Mouse (Mus musculus) liver, postnatal 0 days (tissue): ENCODE results near the gene Stbd1. TPM values are rescaled to one million over a fixed set of nuclear protein-coding genes. Genes with fewer than 3 reads are reported as not detected.

Experiments
- ATAC-seq: fragments of 200-750 bp; cut with Nextera tagmentation; 2 replicates; pipeline ENCODE4 v1.8.0; 2017; ENCODE audit warnings: mild to moderate bottlenecking, moderate library complexity
- DNase-seq: peaks from one replicate; pipeline ENCODE4 v3.0.0-alpha.2; 2016
- H3K27ac ChIP-seq: fragments of 300-500 bp; sonication (generic); 2 replicates; pipeline ENCODE4 v1.5.1; 2014; ENCODE audit warnings: antibody characterized with exemption, moderate library complexity, mild to moderate bottlenecking, low read depth
- H3K27me3 ChIP-seq: fragments of 300-500 bp; sonication (generic); 2 replicates; pipeline ENCODE4 v1.6.1; 2014; ENCODE audit warnings: low read length, control low read depth, mixed read lengths; ENCODE audit not compliant: insufficient read depth
- H3K36me3 ChIP-seq: fragments of 300-500 bp; sonication (generic); replicated peaks from 2 replicates; pipeline ENCODE4 v1.6.1; 2014; ENCODE audit warnings: mild to moderate bottlenecking, control low read depth, low read length, moderate library complexity, mixed read lengths; ENCODE audit not compliant: insufficient read depth
- H3K4me1 ChIP-seq: fragments of 300-500 bp; sonication (generic); 2 replicates; pipeline ENCODE4 v1.6.1; 2014; ENCODE audit warnings: antibody characterized with exemption, mild to moderate bottlenecking, control low read depth; ENCODE audit not compliant: insufficient read depth
- H3K4me2 ChIP-seq: fragments of 300-500 bp; sonication (generic); 2 replicates; pipeline ENCODE4 v1.6.1; 2014; ENCODE audit warnings: low read depth, mild to moderate bottlenecking, low read length, moderate library complexity, mixed read lengths
- H3K4me3 ChIP-seq: fragments of 300-500 bp; sonication (generic); 2 replicates; pipeline ENCODE4 v1.5.1; 2014; ENCODE audit warnings: low read depth, low read length
- H3K9ac ChIP-seq: fragments of 300-500 bp; sonication (generic); replicated peaks from 2 replicates; pipeline ENCODE4 v1.6.1; 2014; ENCODE audit warnings: mild to moderate bottlenecking, moderate library complexity
- H3K9me3 ChIP-seq: fragments of 300-500 bp; sonication (generic); 2 replicates; pipeline ENCODE4 v1.6.1; 2016; ENCODE audit warnings: mild to moderate bottlenecking, control low read depth, low read length, mixed read lengths
- CTCF ChIP-seq: sonication (generic); IDR thresholded peaks from 2 replicates; pipeline ENCODE4 v1.5.1; 2016; ENCODE audit warnings: antibody characterized with exemption, low read depth
- EP300 ChIP-seq: IDR thresholded peaks from 2 replicates; pipeline ENCODE4 v1.6.1; 2016; ENCODE audit warnings: antibody characterized with exemption, low read depth, mild to moderate bottlenecking
- WGBS: fragments of 180-500 bp; shearing (Covaris S2); extraction: QIAGEN DNeasy Blood & Tissue Kit; methylation state at CpG from one replicate; pipeline ENCODE4 v1.1.7; 2014; ENCODE audit not compliant: insufficient replicate concordance; 5-methylcytosine and 5-hydroxymethylcytosine counted together
- polyA plus RNA-seq: library from polyadenylated mRNA; unstranded; fragments of >200 nt; fragmentation: Nextera tagmentation; extraction: Ambion mirVana; gene quantifications from 2 replicates; pipeline ENCODE4 v1.2.1, GENCODE M21; 2015

Stbd1 gene
- polyA plus RNA-seq, 1 experiment from 2014 or later, result 45.7 TPM

- DNase-seq (no peak), ATAC-seq (no peak)
- Histone ChIP-seq H3K27me3 (no peaks in the 10 kb centered on the region), H3K4me1 (no peaks in the 10 kb centered on the region), H3K4me3 (no peak overlapping the region), H3K36me3 (no peaks in the 10 kb centered on the region), H3K9ac (no peak overlapping the region), H3K27ac (no peak overlapping the region), H3K9me3 (no peaks in the 10 kb centered on the region), H3K4me2 (no peak overlapping the region)
- whole genome bisulfite sequencing, result 51% methylated on average over 4 of the region's 4 CpGs
- TF ChIP-seq CTCF, result no peak; the same call in 1 of the 2 replicates
- TF ChIP-seq EP300, result no peak
These were observed 30.7 kb downstream of the Stbd1 start for GRCm38 (mm10) chr5:92633526-92633925.

DNA sequence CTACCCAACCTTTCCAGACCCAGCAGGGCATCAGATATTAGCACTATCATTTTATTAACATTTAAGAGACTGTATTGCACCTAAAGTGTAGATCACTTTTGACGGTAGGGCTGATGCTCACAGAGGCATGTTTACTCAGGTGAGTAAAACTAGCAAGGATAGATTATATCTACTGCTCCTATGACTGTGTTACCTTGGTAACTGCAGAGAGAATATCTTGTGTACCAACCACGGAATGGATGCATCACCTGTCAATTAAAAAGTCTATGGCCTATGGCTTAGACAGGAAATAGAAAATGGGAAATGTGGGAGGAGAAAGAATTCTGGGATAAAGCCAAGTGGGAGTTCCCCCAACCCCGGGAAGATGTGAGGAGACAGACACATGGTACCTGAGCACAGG is 32.1 kb downstream of the Stbd1 start:
- Histone ChIP-seq H3K9ac (no peak overlapping the region), H3K4me2 (no peak overlapping the region), H3K4me3 (no peak overlapping the region), H3K27me3 (no peaks in the 10 kb centered on the region), H3K27ac (no peak overlapping the region), H3K4me1 (no peaks in the 10 kb centered on the region), H3K9me3 (no peaks in the 10 kb centered on the region), H3K36me3 (no peaks in the 10 kb centered on the region)
- 54% methylated on average over 3 of the region's 3 CpGs for WGBS
- ATAC-seq (no peak), DNase-seq (no peak)
- TF ChIP-seq EP300 (no peak), CTCF (no peak)

DNA sequence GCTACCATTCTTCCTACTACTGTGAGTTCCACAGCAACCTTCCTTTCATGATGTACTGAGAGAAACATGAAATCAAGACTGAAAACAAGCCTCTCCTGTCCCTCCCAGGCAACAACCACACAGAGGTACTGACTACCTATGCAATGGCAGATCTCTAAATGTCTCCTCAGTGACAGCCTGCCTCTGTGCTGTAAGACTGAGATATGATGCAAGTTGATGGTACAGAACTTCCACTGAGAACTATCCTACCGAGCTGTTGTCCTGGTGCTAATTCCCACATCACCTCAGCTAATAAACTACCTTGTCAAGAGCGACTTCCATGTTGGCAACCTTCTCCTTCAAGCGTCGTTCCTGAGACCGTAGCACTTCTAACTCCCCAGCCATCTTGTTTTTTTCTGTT is 33.0 kb downstream of the Stbd1 start:
- H3K9ac ChIP-seq, result no peak overlapping the region
- H3K36me3 ChIP-seq, result no peaks in the 10 kb centered on the region
- DNase-seq (no peak), ATAC-seq (no peak)
- 78% methylated on average over 5 of the region's 5 CpGs for WGBS
- no peak overlapping the region for H3K27ac ChIP-seq
- no peaks in the 10 kb centered on the region for H3K9me3 ChIP-seq
- H3K4me3 ChIP-seq, result no peak overlapping the region
- H3K4me2 ChIP-seq, result no peak overlapping the region
- H3K4me1 ChIP-seq, result no peaks in the 10 kb centered on the region
- H3K27me3 ChIP-seq, result no peaks in the 10 kb centered on the region
- TF ChIP-seq CTCF, result no peak
- TF ChIP-seq EP300, result no peak

DNA sequence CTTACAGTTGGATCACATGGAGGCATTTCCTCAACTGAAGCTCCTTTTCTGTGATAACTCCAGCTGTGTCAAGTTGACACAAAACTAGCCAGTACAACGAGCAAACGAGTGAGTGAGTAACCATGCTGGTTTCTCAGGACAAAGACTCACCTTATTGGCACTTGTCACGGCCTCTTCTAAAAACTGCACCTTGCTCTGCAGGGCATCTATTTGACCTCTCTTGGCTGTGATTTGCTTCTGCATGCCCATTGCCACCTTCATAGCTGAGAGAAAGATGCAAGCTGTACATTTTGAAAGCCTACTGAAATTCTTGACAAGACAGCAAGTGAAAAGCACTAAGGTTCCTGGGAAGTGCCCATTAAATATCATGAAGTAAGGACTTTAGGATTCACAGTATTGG is 38.0 kb downstream of the Stbd1 start:
- H3K36me3 ChIP-seq, result no peaks in the 10 kb centered on the region
- TF ChIP-seq EP300 (no peak), CTCF (no peak)
- no peak overlapping the region for H3K9ac ChIP-seq
- H3K27me3 ChIP-seq, result no peaks in the 10 kb centered on the region
- no peaks in the 10 kb centered on the region for H3K4me1 ChIP-seq
- no peak overlapping the region for H3K4me3 ChIP-seq
- no peak overlapping the region for H3K27ac ChIP-seq
- 77% methylated on average over 3 of the region's 3 CpGs for WGBS
- no peaks in the 10 kb centered on the region for H3K9me3 ChIP-seq
- no peak overlapping the region for H3K4me2 ChIP-seq
- DNase-seq, result no peak
- ATAC-seq, result no peak

Other genes starting within 250 kb of the Stbd1 start
- gene Nup54, start 167.8 kb upstream of the Stbd1 start, polyA plus RNA-seq, result 14.4 and 15.2 TPM in 2 replicates
- 16.3 and 16.5 TPM in 2 replicates for gene Scarb2, start 96.2 kb upstream of the Stbd1 start, polyA plus RNA-seq
- gene Fam47e, start 48.0 kb upstream of the Stbd1 start, polyA plus RNA-seq, result 8.4 and 9.8 TPM in 2 replicates
- 0.20 and 0.23 TPM in 2 replicates for gene Ccdc158, start 72.2 kb downstream of the Stbd1 start, polyA plus RNA-seq
- gene Shroom3, start 80.4 kb downstream of the Stbd1 start, polyA plus RNA-seq, result 0.69 and 0.96 TPM in 2 replicates